Mouse (Mus musculus): Measurements from ENCODE around the gene Plekha3. TPM values are rescaled to one million over a fixed set of nuclear protein-coding genes. Genes with fewer than 3 reads are reported as not detected.

Gene Plekha3
- polyA plus RNA-seq, 1 experiment from 2014 or later: 7.5 TPM

GRCm38 (mm10) chr2:76695290-76695689, 20.2 kb downstream of the Plekha3 start:
- no peak overlapping the region for H3K4me2 ChIP-seq (replicated peaks; ENCODE audit: low read depth)
- 71% methylated on average over 6 of the region's 6 CpGs for WGBS
- DNase-seq (ENCODE audit: low spot score) (no peak), ATAC-seq (ENCODE audit: low FRiP score, low TSS enrichment) (no peak)
- no peaks in the 10 kb centered on the region for H3K27me3 ChIP-seq (ENCODE audit: control insufficient read depth, insufficient read depth, low read length)
- no peak overlapping the region for H3K27ac ChIP-seq (replicated peaks)
- H3K4me1 ChIP-seq (replicated peaks; ENCODE audit: control insufficient read depth, insufficient read depth): no peaks in the 10 kb centered on the region
- no peak overlapping the region for H3K4me3 ChIP-seq (ENCODE audit: low read depth, low read length)
- H3K36me3 ChIP-seq (ENCODE audit: control insufficient read depth, insufficient read depth, low read length): peaks cover 22% of the 10 kb centered on the region
- no peak for TF ChIP-seq CTCF (IDR thresholded peaks at IDR 0.05; ENCODE audit: low read depth)
- no peak for TF ChIP-seq EP300 (optimal IDR thresholded peaks at IDR 0.05)
- no peaks in the 10 kb centered on the region for H3K9me3 ChIP-seq (ENCODE audit: control insufficient read depth, low read length)
- no peak overlapping the region for H3K9ac ChIP-seq (ENCODE audit: low read length)

- Histone ChIP-seq H3K4me3 (ENCODE audit: low read depth, low read length) (no peak overlapping the region), H3K9me3 (ENCODE audit: control insufficient read depth, low read length) (no peaks in the 10 kb centered on the region), H3K4me2 (replicated peaks; ENCODE audit: low read depth) (no peak overlapping the region), H3K4me1 (replicated peaks; ENCODE audit: control insufficient read depth, insufficient read depth) (no peaks in the 10 kb centered on the region), H3K36me3 (ENCODE audit: control insufficient read depth, insufficient read depth, low read length) (peaks cover 4% of the 10 kb centered on the region; the same call in 1 of the 2 replicates), H3K27me3 (ENCODE audit: control insufficient read depth, insufficient read depth, low read length) (no peaks in the 10 kb centered on the region), H3K9ac (ENCODE audit: low read length) (no peak overlapping the region), H3K27ac (replicated peaks) (no peak overlapping the region)
- ATAC-seq (ENCODE audit: low FRiP score, low TSS enrichment): no peak
- 93% methylated on average over 3 of the region's 3 CpGs for WGBS
- DNase-seq (ENCODE audit: low spot score): no peak
- TF ChIP-seq CTCF (IDR thresholded peaks at IDR 0.05; ENCODE audit: low read depth) (no peak), EP300 (optimal IDR thresholded peaks at IDR 0.05) (no peak)
Measured at GRCm38 (mm10) chr2:76702188-76702587, 27.1 kb downstream of the Plekha3 start.

- WGBS: 71% methylated on average over 5 of the region's 5 CpGs
- DNase-seq (ENCODE audit: low spot score): no peak
- Histone ChIP-seq H3K27ac (replicated peaks) (no peak overlapping the region), H3K4me3 (ENCODE audit: low read depth, low read length) (no peak overlapping the region), H3K9me3 (ENCODE audit: control insufficient read depth, low read length) (no peaks in the 10 kb centered on the region), H3K4me1 (replicated peaks; ENCODE audit: control insufficient read depth, insufficient read depth) (no peaks in the 10 kb centered on the region), H3K9ac (ENCODE audit: low read length) (no peak overlapping the region), H3K4me2 (replicated peaks; ENCODE audit: low read depth) (no peak overlapping the region), H3K27me3 (ENCODE audit: control insufficient read depth, insufficient read depth, low read length) (no peaks in the 10 kb centered on the region), H3K36me3 (ENCODE audit: control insufficient read depth, insufficient read depth, low read length) (no peaks in the 10 kb centered on the region)
- TF ChIP-seq CTCF (IDR thresholded peaks at IDR 0.05; ENCODE audit: low read depth) (no peak), EP300 (optimal IDR thresholded peaks at IDR 0.05) (no peak)
- no peak for ATAC-seq (ENCODE audit: low FRiP score, low TSS enrichment)
Measured at GRCm38 (mm10) chr2:76702751-76703150, 27.7 kb downstream of the Plekha3 start.

GRCm38 (mm10) chr2:76705655-76706054, 30.6 kb downstream of the Plekha3 start:
- H3K9me3 ChIP-seq (ENCODE audit: control insufficient read depth, low read length): peaks cover 3% of the 10 kb centered on the region; the same call in 1 of the 2 replicates
- no peaks in the 10 kb centered on the region for H3K27me3 ChIP-seq (ENCODE audit: control insufficient read depth, insufficient read depth, low read length)
- TF ChIP-seq EP300 (optimal IDR thresholded peaks at IDR 0.05): no peak
- no peak for TF ChIP-seq CTCF (IDR thresholded peaks at IDR 0.05; ENCODE audit: low read depth)
- WGBS: 93% methylated on average over 13 of the region's 13 CpGs
- no peaks in the 10 kb centered on the region for H3K36me3 ChIP-seq (ENCODE audit: control insufficient read depth, insufficient read depth, low read length)
- no peak overlapping the region for H3K27ac ChIP-seq (replicated peaks)
- no peak for ATAC-seq (ENCODE audit: low FRiP score, low TSS enrichment)
- no peak overlapping the region for H3K9ac ChIP-seq (ENCODE audit: low read length)
- H3K4me2 ChIP-seq (replicated peaks; ENCODE audit: low read depth): no peak overlapping the region
- H3K4me1 ChIP-seq (replicated peaks; ENCODE audit: control insufficient read depth, insufficient read depth): no peaks in the 10 kb centered on the region
- no peak overlapping the region for H3K4me3 ChIP-seq (ENCODE audit: low read depth, low read length)
- DNase-seq (ENCODE audit: low spot score): no peak

GRCm38 (mm10) chr2:76708512-76708911, 33.4 kb downstream of the Plekha3 start:
- DNase-seq (ENCODE audit: low spot score): no peak

GRCm38 (mm10) chr2:76714984-76715383, 39.9 kb downstream of the Plekha3 start:
- no peak for DNase-seq (ENCODE audit: low spot score)

More at GRCm38 (mm10) chr2:76708512-76708911, 33.4 kb downstream of the Plekha3 start:
- H3K4me2 ChIP-seq (replicated peaks; ENCODE audit: low read depth): no peak overlapping the region
- no peak overlapping the region for H3K27ac ChIP-seq (replicated peaks)
- no peak overlapping the region for H3K9ac ChIP-seq (ENCODE audit: low read length)
- no peak overlapping the region for H3K4me3 ChIP-seq (ENCODE audit: low read depth, low read length)
- no peaks in the 10 kb centered on the region for H3K36me3 ChIP-seq (ENCODE audit: control insufficient read depth, insufficient read depth, low read length)
- H3K9me3 ChIP-seq (ENCODE audit: control insufficient read depth, low read length): peaks cover 5% of the 10 kb centered on the region; the same call in 1 of the 2 replicates
- 90% methylated on average over 3 of the region's 3 CpGs for WGBS
- ATAC-seq (ENCODE audit: low FRiP score, low TSS enrichment): no peak
- no peaks in the 10 kb centered on the region for H3K4me1 ChIP-seq (replicated peaks; ENCODE audit: control insufficient read depth, insufficient read depth)
- TF ChIP-seq EP300 (optimal IDR thresholded peaks at IDR 0.05) (no peak), CTCF (IDR thresholded peaks at IDR 0.05; ENCODE audit: low read depth) (no peak)
- H3K27me3 ChIP-seq (ENCODE audit: control insufficient read depth, insufficient read depth, low read length): no peaks in the 10 kb centered on the region

More at GRCm38 (mm10) chr2:76714984-76715383, 39.9 kb downstream of the Plekha3 start:
- no peak overlapping the region for H3K4me3 ChIP-seq (ENCODE audit: low read depth, low read length)
- no peak overlapping the region for H3K9ac ChIP-seq (ENCODE audit: low read length)
- no peak overlapping the region for H3K4me2 ChIP-seq (replicated peaks; ENCODE audit: low read depth)
- WGBS: 67% methylated on average over 8 of the region's 8 CpGs
- no peak for ATAC-seq (ENCODE audit: low FRiP score, low TSS enrichment)
- no peaks in the 10 kb centered on the region for H3K36me3 ChIP-seq (ENCODE audit: control insufficient read depth, insufficient read depth, low read length)
- peaks cover 5% of the 10 kb centered on the region; the same call in 1 of the 2 replicates for H3K9me3 ChIP-seq (ENCODE audit: control insufficient read depth, low read length)
- TF ChIP-seq CTCF (IDR thresholded peaks at IDR 0.05; ENCODE audit: low read depth): peak; percentile 42
- TF ChIP-seq EP300 (optimal IDR thresholded peaks at IDR 0.05): no peak
- H3K4me1 ChIP-seq (replicated peaks; ENCODE audit: control insufficient read depth, insufficient read depth): no peaks in the 10 kb centered on the region
- no peaks in the 10 kb centered on the region for H3K27me3 ChIP-seq (ENCODE audit: control insufficient read depth, insufficient read depth, low read length)
- H3K27ac ChIP-seq (replicated peaks): no peak overlapping the region
